Mouse (Mus musculus) thymus, adult 2 months (tissue): ENCODE data around the gene Tenm4. TPM values are rescaled to one million over a fixed set of nuclear protein-coding genes. Genes with fewer than 3 reads are reported as not detected.

ENCODE experiments used
- DNase-seq: peaks from one replicate; pipeline ENCODE4 v3.0.0; 2021
- H3K27ac ChIP-seq: fragments of 200-500 bp; 2 replicates; pipeline ENCODE4 v1.5.1; 2012; ENCODE audit warnings: low read length, control low read depth; ENCODE audit not compliant: control insufficient read depth, insufficient read depth
- H3K27me3 ChIP-seq: fragments of 200-500 bp; 2 replicates; pipeline ENCODE4 v1.6.1; 2012; ENCODE audit warnings: mild to moderate bottlenecking, low read length, moderate library complexity, mixed read lengths; ENCODE audit not compliant: control insufficient read depth, insufficient read depth
- H3K36me3 ChIP-seq: fragments of 200-500 bp; 2 replicates; pipeline ENCODE4 v1.6.1; 2012; ENCODE audit warnings: mild to moderate bottlenecking, low read length, moderate library complexity; ENCODE audit not compliant: control insufficient read depth, insufficient read depth
- H3K4me1 ChIP-seq: fragments of 200-500 bp; replicated peaks from 2 replicates; pipeline ENCODE4 v1.6.1; 2012; ENCODE audit warnings: low read length; ENCODE audit not compliant: control insufficient read depth, insufficient read depth
- H3K4me3 ChIP-seq: fragments of 200-500 bp; 2 replicates; pipeline ENCODE4 v1.5.1; 2012; ENCODE audit warnings: mild to moderate bottlenecking, low read length, control low read depth, moderate library complexity; ENCODE audit not compliant: control insufficient read depth, insufficient read depth
- CTCF ChIP-seq: fragments of 200-500 bp; IDR thresholded peaks from 2 replicates; pipeline ENCODE4 v1.5.1; 2012; ENCODE audit warnings: mild to moderate bottlenecking, control low read depth, low read length, moderate library complexity, borderline replicate concordance; ENCODE audit not compliant: control insufficient read depth, poor library complexity, insufficient read depth; ENCODE audit errors: extremely low read depth
- POLR2A ChIP-seq: fragments of 200-500 bp; IDR thresholded peaks from 2 replicates; pipeline ENCODE4 v1.6.1; 2012; ENCODE audit warnings: mild to moderate bottlenecking, low read length, control low read depth, moderate library complexity; ENCODE audit not compliant: control insufficient read depth, poor library complexity, insufficient read depth; ENCODE audit errors: extremely low read depth
- WGBS: fragments of 180-500 bp; shearing (Covaris S2); methylation state at CpG from one replicate; pipeline ENCODE4 v1.1.7; 2018; 5-methylcytosine and 5-hydroxymethylcytosine counted together
- polyA plus RNA-seq: library from polyadenylated mRNA; depleted of rRNA; stranded (reverse); fragments of >200 nt; gene quantifications from 2 replicates; pipeline ENCODE4 v1.2.3, GENCODE M21; 2012

The Tenm4 gene
- polyA plus RNA-seq, 1 experiment, result 2.7 TPM

DNA sequence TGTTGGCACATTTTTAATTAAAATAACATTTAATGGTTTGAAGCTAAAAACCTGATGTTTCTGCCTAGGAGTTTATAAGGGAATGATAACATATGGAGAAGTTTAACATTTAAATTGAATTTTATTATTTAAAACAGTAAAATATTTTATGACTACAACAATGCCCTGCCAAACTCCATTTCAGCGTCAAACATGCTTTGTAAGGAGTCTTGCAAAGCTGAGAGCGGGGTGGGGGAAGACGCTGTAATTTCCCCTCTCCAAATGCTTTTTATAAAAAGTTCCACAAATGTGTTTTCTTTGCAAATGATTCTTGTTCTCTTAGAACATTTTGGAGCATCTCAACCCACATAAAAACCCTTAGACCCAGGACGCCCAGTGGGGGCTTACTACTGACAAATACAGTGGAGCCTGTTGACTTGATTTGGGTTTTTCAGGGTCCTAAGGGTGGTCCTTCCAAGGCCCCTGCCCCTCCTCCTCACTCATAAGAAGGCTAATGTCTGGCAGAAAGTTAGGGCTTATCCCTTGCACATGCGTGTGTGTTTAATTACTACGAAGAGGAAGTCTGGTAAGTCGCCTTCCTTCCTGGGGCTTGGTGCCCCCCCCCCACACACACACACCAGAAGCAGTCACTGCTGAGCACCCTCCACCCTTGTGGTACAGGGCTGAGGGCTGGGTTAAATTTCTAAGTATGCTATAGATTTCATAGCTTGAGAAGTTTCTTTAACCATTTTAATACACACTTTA lies 563.4 kb downstream of the Tenm4 start:
- WGBS, result 19% methylated on average over 7 of the region's 7 CpGs
- Histone ChIP-seq H3K4me3 (no peak overlapping the region), H3K4me1 (no peaks in the 10 kb centered on the region), H3K27ac (no peak overlapping the region), H3K27me3 (no peaks in the 10 kb centered on the region), H3K36me3 (no peaks in the 10 kb centered on the region)
- no peak for DNase-seq
- no peak for TF ChIP-seq POLR2A
- TF ChIP-seq CTCF, result no peak

GRCm38 (mm10) chr7:96740631-96741030 lies 569.6 kb downstream of the Tenm4 start:
- H3K4me1 ChIP-seq, result no peaks in the 10 kb centered on the region
- no peak overlapping the region for H3K27ac ChIP-seq
- 88% methylated on average over 6 of the region's 6 CpGs for WGBS
- H3K27me3 ChIP-seq, result no peaks in the 10 kb centered on the region
- no peaks in the 10 kb centered on the region for H3K36me3 ChIP-seq
- no peak for DNase-seq
- no peak overlapping the region for H3K4me3 ChIP-seq
- no peak for TF ChIP-seq CTCF
- no peak for TF ChIP-seq POLR2A

- Histone ChIP-seq H3K27ac (no peak overlapping the region), H3K4me3 (no peak overlapping the region), H3K4me1 (no peaks in the 10 kb centered on the region), H3K27me3 (no peaks in the 10 kb centered on the region), H3K36me3 (no peaks in the 10 kb centered on the region)
- no peak for DNase-seq
- TF ChIP-seq CTCF, result no peak
- no peak for TF ChIP-seq POLR2A
- WGBS, result 80% methylated on average over 7 of the region's 7 CpGs
These were observed 571.2 kb downstream of the Tenm4 start for GRCm38 (mm10) chr7:96742221-96742620.

DNA sequence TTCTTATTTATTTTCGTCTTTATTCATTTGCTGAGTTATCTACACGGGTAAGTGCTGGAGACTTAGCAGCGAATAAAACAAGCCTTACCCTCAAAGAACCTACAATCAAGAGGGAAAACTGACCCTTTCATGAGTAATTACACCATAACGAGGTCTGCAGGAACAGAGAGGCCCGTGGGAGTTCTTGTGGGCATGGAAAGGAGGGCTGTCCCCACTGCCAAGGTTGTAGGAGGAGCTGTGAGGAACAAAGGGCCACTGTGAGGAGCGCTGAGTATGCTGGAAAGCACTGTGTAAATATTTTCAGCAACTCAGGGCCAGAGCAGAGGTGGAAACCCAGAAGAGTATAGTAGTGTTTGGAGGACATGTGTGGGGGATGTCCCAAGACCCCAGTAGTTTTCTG lies 574.9 kb downstream of the Tenm4 start:
- H3K4me1 ChIP-seq, result no peaks in the 10 kb centered on the region
- no peak for TF ChIP-seq CTCF
- no peak for TF ChIP-seq POLR2A
- WGBS, result 71% methylated on average over 6 of the region's 6 CpGs
- H3K27ac ChIP-seq, result no peak overlapping the region
- no peak for DNase-seq
- no peaks in the 10 kb centered on the region for H3K27me3 ChIP-seq
- H3K36me3 ChIP-seq, result no peaks in the 10 kb centered on the region
- no peak overlapping the region for H3K4me3 ChIP-seq

GRCm38 (mm10) chr7:96746706-96747105 lies 575.7 kb downstream of the Tenm4 start:
- no peak for DNase-seq
- Histone ChIP-seq H3K4me1 (no peaks in the 10 kb centered on the region), H3K4me3 (no peak overlapping the region), H3K27me3 (no peaks in the 10 kb centered on the region), H3K36me3 (no peaks in the 10 kb centered on the region), H3K27ac (no peak overlapping the region)
- 83% methylated on average over 4 of the region's 4 CpGs for WGBS
- no peak for TF ChIP-seq POLR2A
- no peak for TF ChIP-seq CTCF

DNA sequence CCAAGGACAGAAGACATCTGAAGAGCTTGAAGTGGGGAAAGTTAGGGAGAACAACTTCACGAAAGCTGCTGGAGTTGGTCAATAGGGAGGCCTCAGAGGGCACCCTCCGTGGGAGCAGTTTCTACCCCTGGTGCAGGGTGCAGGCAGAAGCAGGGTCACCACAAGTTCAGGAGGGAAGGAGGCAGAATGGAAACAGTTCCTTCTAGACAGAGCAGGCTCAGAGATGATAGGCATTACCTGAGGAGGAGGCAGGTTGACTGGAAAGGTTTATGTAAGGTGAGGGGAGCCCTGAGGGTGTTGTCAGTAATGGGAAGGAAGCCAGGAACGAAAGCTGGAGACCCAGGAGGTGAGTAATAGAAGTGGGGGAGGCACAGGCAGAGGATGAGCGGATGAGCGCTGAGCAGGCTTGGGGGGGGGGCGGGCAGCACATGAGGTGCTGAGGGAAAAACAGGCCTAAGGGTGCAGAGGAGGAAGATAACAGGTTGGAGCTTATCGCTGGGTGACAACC lies 577.5 kb downstream of the Tenm4 start:
- Histone ChIP-seq H3K27ac (no peak overlapping the region), H3K4me3 (no peak overlapping the region), H3K27me3 (no peaks in the 10 kb centered on the region), H3K4me1 (no peaks in the 10 kb centered on the region), H3K36me3 (no peaks in the 10 kb centered on the region)
- DNase-seq, result no peak
- TF ChIP-seq POLR2A (no peak), CTCF (no peak)
- WGBS, result 83% methylated on average over 7 of the region's 7 CpGs
